In the genomic region with DNA sequence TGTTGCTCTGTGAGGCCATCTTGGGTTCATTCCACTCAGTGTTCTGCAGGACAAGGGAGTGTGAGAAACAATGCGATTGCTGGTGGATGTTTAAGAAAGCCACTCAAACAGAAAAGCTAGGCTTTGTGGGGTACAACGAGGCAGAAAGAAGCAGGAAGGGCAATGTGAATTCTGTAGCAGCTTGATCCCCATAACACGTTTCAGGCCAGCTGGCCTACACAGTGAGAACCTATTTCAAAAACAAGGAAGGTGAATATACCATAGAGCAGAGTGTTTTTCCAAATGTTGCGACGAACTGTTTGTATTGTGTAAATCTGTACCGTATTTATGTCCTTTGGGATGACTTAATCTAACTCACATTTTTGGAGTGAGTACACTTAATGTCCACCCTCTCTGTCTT, we compare ENCODE assay signal across 10 mouse cellular contexts. TPM values are rescaled to one million over a fixed set of nuclear protein-coding genes. Genes with fewer than 3 reads are reported as not detected.
A peak's percentile ranks its signal among the peaks of the same experiment; 100 is the strongest.
DNase-seq lines count a peak whose midpoint lies in the region; ATAC-seq and TF ChIP-seq lines count a peak whose summit lies in the region.
"Had no signal": no experiment of that assay in that cellular context is flagged by ENCODE, and none has a peak within 500 bp of the region (broad histone marks: within the 10 kb centered on the region; RNA-seq: fewer than 3 reads in every experiment).

No protein-coding gene starts in this region.

- ATAC-seq in heart, postnatal 0 days (ENCODE audit: insufficient read depth, low read depth), result no peak
- ATAC-seq in embryonic facial prominence, embryonic 11.5 days (replicated peaks; ENCODE audit: insufficient number of reproducible peaks, low FRiP score, low TSS enrichment, low read depth), result no peak
- ATAC-seq in intestine, embryonic 15.5 days, result no peak
- ATAC-seq in megakaryocyte progenitor cell, adult 5-6 weeks (replicated peaks; ENCODE audit: poor library complexity), result no peak

- TF ChIP-seq POLR2A in myocyte (IDR thresholded peaks at IDR 0.05; ENCODE audit: insufficient read length, low read depth), result no peak

- no peak for TF ChIP-seq EP300 in heart, postnatal 0 days (IDR thresholded peaks at IDR 0.05; ENCODE audit: low read depth)

- TF ChIP-seq CTCF in heart, postnatal 0 days (IDR thresholded peaks at IDR 0.05; ENCODE audit: low read depth), result no peak

- H3K36me3 ChIP-seq in heart, postnatal 0 days (replicated peaks; ENCODE audit: control insufficient read depth, insufficient read depth, low read length), result no peaks in the 10 kb centered on the region
- no peaks in the 10 kb centered on the region for H3K36me3 ChIP-seq in embryonic facial prominence, embryonic 11.5 days (replicated peaks; ENCODE audit: control insufficient read depth, insufficient read depth, low read depth, low read length)
- no peaks in the 10 kb centered on the region for H3K36me3 ChIP-seq in intestine, embryonic 15.5 days
- H3K36me3 ChIP-seq in myocyte (ENCODE audit: control insufficient read depth, insufficient read depth), result no peaks in the 10 kb centered on the region

- H3K4me1 ChIP-seq in heart, postnatal 0 days (ENCODE audit: control insufficient read depth, insufficient read depth), result peaks cover 15% of the 10 kb centered on the region
- no peaks in the 10 kb centered on the region for H3K4me1 ChIP-seq in embryonic facial prominence, embryonic 11.5 days (ENCODE audit: control insufficient read depth, insufficient read depth, low read length)
- 0 out of 2 replicates have a peak, but pooled peaks cover 7% of the 10 kb centered on the region for H3K4me1 ChIP-seq in intestine, embryonic 15.5 days (replicated peaks)

- WGBS in heart, postnatal 0 days, result 81% methylated on average over 6 of the region's 6 CpGs
- 79% methylated on average over 6 of the region's 6 CpGs for WGBS in embryonic facial prominence, embryonic 11.5 days
- 80% methylated on average over 6 of the region's 6 CpGs for WGBS in intestine, embryonic 15.5 days

- H3K4me2 ChIP-seq in heart, postnatal 0 days (ENCODE audit: low read depth, low read length), result peak overlapping the region; percentile 91
- peak overlapping the region; percentile 56 for H3K4me2 ChIP-seq in embryonic facial prominence, embryonic 11.5 days (ENCODE audit: low read depth, low read length)
- H3K4me2 ChIP-seq in intestine, embryonic 15.5 days (replicated peaks), result peak overlapping the region; percentile 60
- H3K4me2 ChIP-seq in myocyte (ENCODE audit: low read depth), result peak overlapping the region; percentile 75

- H3K79me2 ChIP-seq in myocyte (ENCODE audit: control insufficient read depth, insufficient read depth), result peaks cover 45% of the 10 kb centered on the region

- no peaks in the 10 kb centered on the region for H3K9me3 ChIP-seq in heart, postnatal 0 days (replicated peaks; ENCODE audit: control insufficient read depth, low read length)
- no peaks in the 10 kb centered on the region for H3K9me3 ChIP-seq in embryonic facial prominence, embryonic 11.5 days (replicated peaks; ENCODE audit: control insufficient read depth, low read length)
- H3K9me3 ChIP-seq in intestine, embryonic 15.5 days, result no peaks in the 10 kb centered on the region

- H3K27ac ChIP-seq in heart, postnatal 0 days (ENCODE audit: low read depth), result peak overlapping the region; percentile 89; the same call in 1 of the 2 replicates
- no peak overlapping the region for H3K27ac ChIP-seq in embryonic facial prominence, embryonic 11.5 days (replicated peaks; ENCODE audit: low read depth, low read length)
- no peak overlapping the region for H3K27ac ChIP-seq in intestine, embryonic 15.5 days

- no peak overlapping the region for H3K4me3 ChIP-seq in heart, postnatal 0 days (ENCODE audit: low read depth, low read length)
- peak overlapping the region; percentile 47 for H3K4me3 ChIP-seq in embryonic facial prominence, embryonic 11.5 days (ENCODE audit: low read depth, low read length)
- peak overlapping the region; percentile 70 for H3K4me3 ChIP-seq in intestine, embryonic 15.5 days (replicated peaks)
- H3K4me3 ChIP-seq in myocyte, result peak overlapping the region; percentile 61

- DNase-seq in heart, postnatal 0 days (ENCODE audit: low spot score), result no peak
- no peak for DNase-seq in heart, adult 11 months
- DNase-seq in embryonic facial prominence, embryonic 11.5 days (ENCODE audit: low spot score), result no peak
- no peak for DNase-seq in urinary bladder, postnatal 10 days (ENCODE audit: low spot score)
- no peak for DNase-seq in left cerebral cortex, adult 8-10 months (ENCODE audit: low spot score in 2 of 2)
- DNase-seq: kidney, adult 9 months; thymus, postnatal 25 days had no signal

- no peaks in the 10 kb centered on the region for H3K27me3 ChIP-seq in heart, postnatal 0 days (ENCODE audit: control insufficient read depth, insufficient read depth, low read length)
- no peaks in the 10 kb centered on the region for H3K27me3 ChIP-seq in embryonic facial prominence, embryonic 11.5 days (ENCODE audit: control insufficient read depth, insufficient read depth, low read length)
- no peaks in the 10 kb centered on the region for H3K27me3 ChIP-seq in intestine, embryonic 15.5 days (replicated peaks)
- no peaks in the 10 kb centered on the region for H3K27me3 ChIP-seq in myocyte (ENCODE audit: control insufficient read depth, insufficient read depth, insufficient read length)

- peak overlapping the region; percentile 77 for H3ac ChIP-seq in myocyte (ENCODE audit: control insufficient read depth, insufficient read length)

- peak overlapping the region; percentile 67; the same call in 1 of the 2 replicates for H3K9ac ChIP-seq in heart, postnatal 0 days (replicated peaks; ENCODE audit: low read depth, low read length)
- peak overlapping the region; percentile 87 for H3K9ac ChIP-seq in embryonic facial prominence, embryonic 11.5 days (replicated peaks; ENCODE audit: low read length)
- H3K9ac ChIP-seq in intestine, embryonic 15.5 days, result peak overlapping the region; percentile 80; the same call in 1 of the 2 replicates

TF ChIP-seq in myocyte, 11 proteins besides CTCF, POLR2A, EP300 and RAD21:
- TF ChIP-seq CEBPB (IDR thresholded peaks at IDR 0.05; ENCODE audit: insufficient read depth, poor library complexity, severe bottlenecking), result no peak

RNA-seq across cellular contexts. Expression of a gene that starts 1.3 kb away (rescaled TPM):
- total RNA-seq in heart, postnatal 0 days (2014; rRNA removed; ENCODE audit: low replicate concordance), result 3.8 and 4.1 TPM in 2 replicates
- 11.0 and 11.1 TPM in 2 replicates for polyA plus RNA-seq in heart, postnatal 0 days (2015; fragmentation: Nextera tagmentation; extraction: Ambion mirVana)
- 56.8 and 62.5 TPM in 2 replicates for polyA plus RNA-seq in embryonic facial prominence, embryonic 11.5 days (2014; fragmentation: Nextera tagmentation; extraction: Ambion mirVana)
- 24.3 and 25.0 TPM in 2 replicates for polyA plus RNA-seq in intestine, embryonic 15.5 days (2015; fragmentation: Nextera tagmentation; extraction: Ambion mirVana)
- 2.0 TPM for polyA plus RNA-seq in myocyte (2012; fragmentation: generic; extraction: Trizol)
- total RNA-seq in megakaryocyte progenitor cell, adult 5-6 weeks (2015), result 7.6 and 11.3 TPM in 2 replicates
- total RNA-seq in megakaryocyte progenitor cell, adult 5-6 weeks (2017), result 5.5 and 7.5 TPM in 2 replicates
- total RNA-seq in left cerebral cortex, adult 8-10 months (2022), result 10 to 100 TPM; 38.2 to 46.6 (median 42.1) TPM

RNA-seq across cellular contexts. Expression of a gene that starts 43.4 kb away (rescaled TPM):
- total RNA-seq in heart, postnatal 0 days (2014; rRNA removed; ENCODE audit: low replicate concordance), result 1.4 and 2.5 TPM in 2 replicates
- polyA plus RNA-seq in heart, postnatal 0 days (2015; fragmentation: Nextera tagmentation; extraction: Ambion mirVana), result 2.1 and 2.4 TPM in 2 replicates
- 3.9 and 5.1 TPM in 2 replicates for polyA plus RNA-seq in embryonic facial prominence, embryonic 11.5 days (2014; fragmentation: Nextera tagmentation; extraction: Ambion mirVana)
- 2.8 and 3.3 TPM in 2 replicates for polyA plus RNA-seq in intestine, embryonic 15.5 days (2015; fragmentation: Nextera tagmentation; extraction: Ambion mirVana)
- 1.7 TPM for polyA plus RNA-seq in myocyte (2012; fragmentation: generic; extraction: Trizol)
- 0.71 and 3.1 TPM in 2 replicates for total RNA-seq in megakaryocyte progenitor cell, adult 5-6 weeks (2015)
- total RNA-seq in megakaryocyte progenitor cell, adult 5-6 weeks (2017), result 0.42 and 4.0 TPM in 2 replicates
- 10 to 100 TPM in 2 of 4 experiments, 1 to 10 TPM in 2; 9.7 to 12.2 (median 10.7) TPM for total RNA-seq in left cerebral cortex, adult 8-10 months (2022)

RNA-seq across cellular contexts. Expression of a gene that starts 58.1 kb away (rescaled TPM):
- total RNA-seq in heart, postnatal 0 days (2014; rRNA removed; ENCODE audit: low replicate concordance), result 18.4 and 23.2 TPM in 2 replicates
- polyA plus RNA-seq in heart, postnatal 0 days (2015; fragmentation: Nextera tagmentation; extraction: Ambion mirVana), result 2.5 and 3.0 TPM in 2 replicates
- 5.7 and 6.9 TPM in 2 replicates for polyA plus RNA-seq in embryonic facial prominence, embryonic 11.5 days (2014; fragmentation: Nextera tagmentation; extraction: Ambion mirVana)
- polyA plus RNA-seq in intestine, embryonic 15.5 days (2015; fragmentation: Nextera tagmentation; extraction: Ambion mirVana), result 5.6 and 5.8 TPM in 2 replicates
- 39.4 TPM for polyA plus RNA-seq in myocyte (2012; fragmentation: generic; extraction: Trizol)
- total RNA-seq in megakaryocyte progenitor cell, adult 5-6 weeks (2015), result 1.7 and 4.3 TPM in 2 replicates
- 3.4 and 5.2 TPM in 2 replicates for total RNA-seq in megakaryocyte progenitor cell, adult 5-6 weeks (2017)
- 100 to 1,000 TPM; 166 to 174 (median 173) TPM for total RNA-seq in left cerebral cortex, adult 8-10 months (2022)
